Mouse (Mus musculus) lung, embryonic 14.5 days (tissue): ENCODE results near the gene Cobl. TPM values are rescaled to one million over a fixed set of nuclear protein-coding genes. Genes with fewer than 3 reads are reported as not detected.

Source experiments
- ATAC-seq: fragments of 200-750 bp; cut with Nextera tagmentation; 2 replicates; pipeline ENCODE4 v1.8.0; 2017; ENCODE audit warnings: mild to moderate bottlenecking, moderate TSS enrichment, moderate library complexity; ENCODE audit not compliant: insufficient read depth
- DNase-seq: peaks from one replicate; pipeline ENCODE4 v3.0.0-alpha.2; 2015
- H3K27ac ChIP-seq: fragments of 300-500 bp; sonication (generic); 2 replicates; pipeline ENCODE4 v1.5.1; 2014; ENCODE audit warnings: low read depth, mild to moderate bottlenecking, moderate library complexity
- H3K27me3 ChIP-seq: fragments of 300-500 bp; sonication (generic); 2 replicates; pipeline ENCODE4 v1.6.1; 2014; ENCODE audit warnings: low read length, control low read depth; ENCODE audit not compliant: insufficient read depth
- H3K36me3 ChIP-seq: fragments of 300-500 bp; sonication (generic); 2 replicates; pipeline ENCODE4 v1.6.1; 2014; ENCODE audit warnings: control low read depth; ENCODE audit not compliant: insufficient read depth
- H3K4me1 ChIP-seq: fragments of 300-500 bp; sonication (generic); 2 replicates; pipeline ENCODE4 v1.6.1; 2014; ENCODE audit warnings: antibody characterized with exemption, control low read depth; ENCODE audit not compliant: insufficient read depth
- H3K4me2 ChIP-seq: fragments of 300-500 bp; sonication (generic); 2 replicates; pipeline ENCODE4 v1.6.1; 2014; ENCODE audit warnings: mild to moderate bottlenecking
- H3K4me3 ChIP-seq: fragments of 300-500 bp; sonication (generic); 2 replicates; pipeline ENCODE4 v1.5.1; 2014; ENCODE audit warnings: low read depth, low read length
- H3K9ac ChIP-seq: fragments of 300-500 bp; sonication (generic); 2 replicates; pipeline ENCODE4 v1.6.1; 2014
- H3K9me3 ChIP-seq: fragments of 300-500 bp; sonication (generic); 2 replicates; pipeline ENCODE4 v1.6.1; 2016; ENCODE audit warnings: low read depth, low read length, control low read depth
- CTCF ChIP-seq: IDR thresholded peaks from 2 replicates; pipeline ENCODE4 v1.5.1; 2016; ENCODE audit warnings: antibody characterized with exemption, low read depth
- WGBS: fragments of 180-500 bp; shearing (Covaris S2); extraction: QIAGEN DNeasy Blood & Tissue Kit; methylation state at CpG from one replicate; pipeline ENCODE4 v1.1.7; 2014; 5-methylcytosine and 5-hydroxymethylcytosine counted together
- polyA plus RNA-seq: library from polyadenylated mRNA; unstranded; fragments of >200 nt; fragmentation: Nextera tagmentation; extraction: Ambion mirVana; gene quantifications from 2 replicates; pipeline ENCODE4 v1.2.1, GENCODE M21; 2014

The Cobl gene
- polyA plus RNA-seq, 1 experiment from 2014 or later: 10.8 TPM

- no peak for TF ChIP-seq CTCF
- no peaks in the 10 kb centered on the region for H3K27me3 ChIP-seq
- DNase-seq (peak; percentile 38), ATAC-seq (no peak)
- no peak overlapping the region for H3K9ac ChIP-seq
- H3K9me3 ChIP-seq: no peaks in the 10 kb centered on the region
- no peak overlapping the region for H3K4me3 ChIP-seq
- no peaks in the 10 kb centered on the region for H3K36me3 ChIP-seq
- WGBS: 39% methylated on average over 5 of the region's 5 CpGs
- H3K4me1 ChIP-seq: no peaks in the 10 kb centered on the region
- no peak overlapping the region for H3K4me2 ChIP-seq
- no peak overlapping the region for H3K27ac ChIP-seq
Observed at GRCm38 (mm10) chr11:12367426-12368178, 97.2 kb downstream of the Cobl start.

- H3K9ac ChIP-seq: no peak overlapping the region
- no peak overlapping the region for H3K4me3 ChIP-seq
- no peak overlapping the region for H3K4me2 ChIP-seq
- no peaks in the 10 kb centered on the region for H3K36me3 ChIP-seq
- WGBS: 12% methylated on average over 2 of the region's 2 CpGs
- H3K27ac ChIP-seq: no peak overlapping the region
- no peaks in the 10 kb centered on the region for H3K27me3 ChIP-seq
- DNase-seq (peak; percentile 91), ATAC-seq (peak; percentile 92)
- TF ChIP-seq CTCF: peak; percentile 87
- no peaks in the 10 kb centered on the region for H3K9me3 ChIP-seq
- no peaks in the 10 kb centered on the region; the same call in 1 of the 2 replicates for H3K4me1 ChIP-seq
Observed at GRCm38 (mm10) chr11:12359336-12360000, 105.3 kb downstream of the Cobl start.

- Histone ChIP-seq H3K9me3 (no peaks in the 10 kb centered on the region), H3K4me3 (no peak overlapping the region), H3K36me3 (no peaks in the 10 kb centered on the region), H3K9ac (no peak overlapping the region), H3K27ac (peak overlapping the region; percentile 30; the same call in 1 of the 2 replicates), H3K4me1 (no peaks in the 10 kb centered on the region; the same call in 1 of the 2 replicates), H3K4me2 (no peak overlapping the region), H3K27me3 (no peaks in the 10 kb centered on the region)
- no peak for DNase-seq
- 58% methylated on average over 4 of the region's 4 CpGs for WGBS
- no peak for TF ChIP-seq CTCF
- peak; percentile 45; the same call in 1 of the 2 replicates for ATAC-seq
Observed at GRCm38 (mm10) chr11:12358602-12359001, 106.2 kb downstream of the Cobl start.

GRCm38 (mm10) chr11:12355681-12356080 lies 109.1 kb downstream of the Cobl start:
- peak; percentile 44 for DNase-seq
- H3K4me2 ChIP-seq: no peak overlapping the region
- peaks cover 7% of the 10 kb centered on the region; the same call in 1 of the 2 replicates for H3K4me1 ChIP-seq
- ATAC-seq: no peak
- no peaks in the 10 kb centered on the region for H3K36me3 ChIP-seq
- WGBS: 63% methylated on average over 3 of the region's 3 CpGs
- H3K27me3 ChIP-seq: no peaks in the 10 kb centered on the region
- H3K9me3 ChIP-seq: no peaks in the 10 kb centered on the region
- H3K9ac ChIP-seq: no peak overlapping the region
- H3K27ac ChIP-seq: no peak overlapping the region
- no peak overlapping the region for H3K4me3 ChIP-seq
- TF ChIP-seq CTCF: no peak

GRCm38 (mm10) chr11:12350986-12351546 lies 113.7 kb downstream of the Cobl start:
- ATAC-seq: no peak
- Histone ChIP-seq H3K9ac (no peak overlapping the region), H3K36me3 (no peaks in the 10 kb centered on the region), H3K4me1 (peaks cover 7% of the 10 kb centered on the region; the same call in 1 of the 2 replicates), H3K4me2 (no peak overlapping the region), H3K9me3 (no peaks in the 10 kb centered on the region), H3K4me3 (no peak overlapping the region), H3K27me3 (no peaks in the 10 kb centered on the region), H3K27ac (no peak overlapping the region)
- no peak for TF ChIP-seq CTCF
- 42% methylated on average over 3 of the region's 3 CpGs for WGBS
- DNase-seq: no peak

DNA sequence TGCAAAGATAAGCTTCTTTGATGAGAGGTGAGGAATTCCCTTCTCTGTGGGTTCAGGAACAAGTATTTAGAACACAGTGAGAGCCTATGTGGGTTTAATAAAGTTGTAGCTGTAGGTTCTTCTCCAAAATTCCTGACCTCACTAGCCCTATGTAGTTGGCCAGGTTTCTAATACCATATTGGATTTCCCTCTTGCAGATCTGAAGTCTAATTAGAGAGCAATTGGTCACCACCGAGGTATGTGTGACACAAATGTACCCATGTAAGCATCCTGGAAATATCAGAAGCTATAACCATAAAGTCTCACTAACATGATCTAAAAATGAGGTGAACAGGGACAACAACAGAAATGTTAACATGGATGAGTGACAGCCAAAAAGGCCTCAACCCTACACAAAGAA lies 114.7 kb downstream of the Cobl start:
- TF ChIP-seq CTCF: no peak
- Histone ChIP-seq H3K27ac (no peak overlapping the region), H3K9ac (no peak overlapping the region), H3K36me3 (no peaks in the 10 kb centered on the region), H3K4me2 (no peak overlapping the region), H3K4me3 (no peak overlapping the region), H3K27me3 (no peaks in the 10 kb centered on the region), H3K4me1 (peaks cover 7% of the 10 kb centered on the region; the same call in 1 of the 2 replicates), H3K9me3 (no peaks in the 10 kb centered on the region)
- 90% methylated on average over 1 of the region's 1 CpGs for WGBS
- DNase-seq: no peak
- no peak for ATAC-seq

DNA sequence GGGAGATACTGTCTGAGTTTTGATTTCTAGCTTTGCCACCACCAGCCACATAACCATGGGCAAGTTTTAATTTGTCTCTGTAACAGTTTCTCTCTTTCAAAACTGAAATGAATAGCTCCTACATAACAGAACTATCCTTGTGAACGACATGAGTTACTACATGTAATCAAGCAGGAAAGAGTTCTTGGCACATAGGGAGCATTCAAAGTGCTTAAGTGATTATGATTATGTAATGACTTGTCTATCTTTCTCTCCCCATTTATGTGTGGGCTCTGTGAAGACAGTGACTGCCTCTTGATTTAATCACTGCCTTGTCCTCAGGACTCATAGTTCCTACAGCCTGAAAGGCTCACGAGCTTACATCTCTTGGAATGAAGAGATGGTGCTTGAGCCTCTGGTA lies 118.3 kb downstream of the Cobl start:
- Histone ChIP-seq H3K27ac (no peak overlapping the region), H3K9me3 (no peaks in the 10 kb centered on the region), H3K27me3 (no peaks in the 10 kb centered on the region), H3K36me3 (no peaks in the 10 kb centered on the region), H3K9ac (no peak overlapping the region), H3K4me2 (no peak overlapping the region), H3K4me3 (no peak overlapping the region), H3K4me1 (peaks cover 6% of the 10 kb centered on the region; the same call in 1 of the 2 replicates)
- TF ChIP-seq CTCF: no peak
- 50% methylated on average over 2 of the region's 2 CpGs for WGBS
- DNase-seq: no peak
- no peak for ATAC-seq
